Mouse (Mus musculus) heart, adult 9 months (tissue): ENCODE measurements at regions not wholly inside any gene's neighbourhood (a gene's known extent, or its start where the extent isn't known, plus 50 kb on each side); places are given as distances from the start of the nearest gene placed in this dataset.

Experiments
- DNase-seq, 2 experiments: peaks; one replicate each; pipeline ENCODE4 v3.0.0; 2022; ENCODE audit warnings: low spot score in 2 of 2

DNA sequence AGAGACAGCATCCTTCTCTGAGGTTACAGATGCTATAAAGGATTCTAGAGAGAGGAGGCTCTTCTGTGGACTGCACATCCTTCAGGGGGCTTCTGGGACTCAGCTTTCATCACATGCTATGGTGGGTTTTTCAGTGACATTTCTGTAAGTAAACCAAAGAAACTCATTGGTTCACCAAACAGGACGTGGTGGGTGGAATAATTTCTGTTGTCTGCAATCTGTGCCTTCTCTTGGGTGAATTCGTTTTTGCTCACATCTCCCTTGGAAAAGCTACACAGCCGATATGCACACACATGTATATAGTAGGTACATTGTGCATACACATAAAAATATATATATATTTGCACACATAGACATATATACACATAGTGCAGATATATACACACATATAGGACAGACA, 110.2 kb downstream of the Chst1 start:
- no peak for DNase-seq

DNA sequence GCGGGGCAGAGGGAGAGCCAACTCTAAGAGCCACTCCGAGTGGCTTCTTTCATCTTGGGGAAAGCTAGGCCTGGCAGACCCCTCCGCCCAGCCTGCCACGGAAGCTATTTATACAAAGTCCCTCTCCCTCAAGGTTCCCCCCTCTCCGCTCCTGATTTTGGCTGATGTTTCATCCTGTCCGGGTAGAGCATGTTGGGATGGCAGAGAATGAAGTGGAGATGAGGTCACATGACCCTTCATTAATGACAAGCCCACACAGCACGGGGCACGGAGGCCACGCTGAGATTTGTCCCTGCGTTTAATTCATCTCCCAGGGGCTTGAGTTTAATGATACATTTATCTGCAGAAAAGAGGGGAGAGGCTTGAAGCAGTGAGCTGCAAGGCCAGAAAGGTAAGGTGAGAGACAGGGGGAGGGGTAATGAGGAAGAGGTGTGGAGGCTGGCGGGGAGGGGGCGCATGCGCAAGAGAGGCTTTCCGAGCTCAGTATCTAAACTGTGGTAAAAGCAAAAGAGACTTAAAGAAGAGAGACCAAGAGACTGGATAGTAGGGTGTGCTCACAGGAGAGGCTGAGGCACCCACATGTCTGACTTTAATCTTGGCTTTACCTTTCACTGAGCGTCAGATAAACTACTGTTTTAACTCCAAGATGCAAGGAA, 111.7 kb downstream of the Chst1 start:
- no peak for DNase-seq

DNA sequence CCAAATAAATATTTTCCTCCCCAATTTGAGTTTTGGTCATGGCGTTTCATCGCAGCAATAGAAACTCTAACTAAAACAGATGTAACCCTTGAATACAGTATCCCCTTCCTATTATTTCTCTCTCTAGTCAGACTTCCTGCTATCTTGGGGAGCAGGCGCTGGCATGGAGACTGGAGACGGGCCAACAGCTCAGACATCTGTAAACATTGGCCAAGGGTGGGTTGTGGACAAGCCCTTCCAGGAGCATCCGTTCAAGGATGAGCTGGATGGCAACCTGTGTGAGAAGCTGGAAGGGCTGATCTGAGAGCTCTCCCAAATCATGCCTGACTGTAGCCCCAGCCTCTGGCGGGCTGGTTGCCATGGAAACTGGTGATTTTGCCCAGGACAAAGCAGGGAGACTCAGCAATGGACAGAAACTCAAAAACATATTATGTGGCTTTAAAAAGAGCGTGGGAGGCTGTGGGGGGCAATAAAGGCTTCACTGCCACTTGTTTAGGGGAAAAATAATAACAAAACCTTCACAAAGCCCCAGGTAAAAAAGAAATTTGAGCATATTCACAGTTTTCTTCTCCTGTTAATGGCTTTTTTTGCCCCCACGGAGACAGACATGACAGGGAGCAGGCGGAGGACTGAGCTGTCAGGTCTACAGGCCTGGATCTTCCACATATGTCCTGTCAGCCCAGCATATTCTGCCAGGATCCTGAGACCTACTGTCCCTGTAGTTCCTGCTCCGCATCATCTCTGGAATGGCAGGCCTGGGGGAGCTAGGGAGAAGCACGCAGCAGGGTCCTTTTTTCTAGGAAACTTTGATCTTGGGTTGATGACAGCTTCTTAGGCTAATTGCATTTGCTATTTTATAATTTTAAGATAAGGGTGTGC, 113.0 kb downstream of the Chst1 start:
- no peak for DNase-seq

DNA sequence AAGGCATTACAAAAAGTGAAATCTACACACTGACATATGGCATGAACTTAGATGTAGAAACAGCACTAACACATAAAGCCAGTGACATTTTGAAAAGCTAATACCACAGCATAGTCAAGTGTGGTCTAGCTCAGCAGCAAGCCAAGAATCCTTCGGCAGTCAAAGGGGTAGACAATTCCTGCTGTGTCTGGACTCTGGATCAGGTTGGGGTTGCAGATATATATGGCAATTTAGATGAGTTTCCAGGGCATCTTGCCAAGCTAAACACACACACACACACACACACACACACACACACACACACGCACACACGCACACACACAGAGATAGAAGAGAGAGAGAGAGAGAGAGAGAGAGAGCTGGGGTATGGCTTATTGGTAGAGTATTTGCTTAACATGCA, 118.2 kb downstream of the Chst1 start:
- no peak for DNase-seq

DNA sequence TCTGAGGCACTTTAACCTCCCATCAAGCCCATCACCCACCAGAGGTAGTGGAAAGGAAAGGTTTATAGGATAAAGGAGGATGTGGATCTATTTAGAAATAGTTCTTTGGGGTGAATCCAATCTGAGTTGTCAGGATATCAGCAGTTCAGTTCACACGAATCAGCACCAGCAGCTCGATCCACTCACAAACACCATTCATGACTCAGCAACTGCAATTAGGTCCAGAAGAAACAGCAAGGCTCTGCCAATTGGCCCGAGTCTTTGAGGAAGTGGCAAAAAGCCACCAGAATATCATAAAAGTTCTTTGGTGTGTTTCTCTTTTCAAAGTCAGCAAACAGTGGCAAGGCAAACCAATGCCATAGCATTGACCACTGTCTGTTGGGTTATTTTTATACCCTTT, 122.4 kb downstream of the Chst1 start:
- no peak for DNase-seq

DNA sequence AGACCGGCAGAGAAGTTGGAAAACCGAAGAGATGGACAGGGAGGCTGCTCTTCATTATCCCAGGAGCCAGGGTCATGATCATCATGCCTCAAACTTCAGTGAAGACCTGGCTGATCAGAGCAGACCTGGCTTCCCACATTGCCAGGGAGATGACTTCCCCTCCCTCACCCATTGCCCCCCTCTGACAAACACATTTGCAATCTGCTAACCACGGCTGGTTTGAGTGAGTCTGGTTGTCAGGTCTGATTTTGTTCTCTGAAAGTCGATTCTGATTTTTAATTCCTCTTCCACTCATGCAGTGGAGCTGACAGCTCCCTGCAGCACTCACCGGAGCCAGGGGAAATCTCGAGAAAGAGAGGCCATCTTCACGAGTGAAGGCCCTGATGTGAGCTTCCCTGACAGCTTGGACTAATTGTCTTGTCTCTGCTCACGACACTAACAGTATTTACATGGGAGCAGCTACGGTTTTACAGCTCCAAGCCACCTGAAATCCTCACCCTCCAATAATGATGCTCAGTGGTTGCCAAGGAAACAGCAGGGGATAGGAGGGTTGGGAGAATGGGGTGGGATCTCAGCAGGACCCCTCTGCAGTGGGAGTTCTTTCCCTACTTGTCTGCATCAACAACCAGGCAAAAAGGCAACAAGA, 124.2 kb downstream of the Chst1 start:
- no peak for DNase-seq

DNA sequence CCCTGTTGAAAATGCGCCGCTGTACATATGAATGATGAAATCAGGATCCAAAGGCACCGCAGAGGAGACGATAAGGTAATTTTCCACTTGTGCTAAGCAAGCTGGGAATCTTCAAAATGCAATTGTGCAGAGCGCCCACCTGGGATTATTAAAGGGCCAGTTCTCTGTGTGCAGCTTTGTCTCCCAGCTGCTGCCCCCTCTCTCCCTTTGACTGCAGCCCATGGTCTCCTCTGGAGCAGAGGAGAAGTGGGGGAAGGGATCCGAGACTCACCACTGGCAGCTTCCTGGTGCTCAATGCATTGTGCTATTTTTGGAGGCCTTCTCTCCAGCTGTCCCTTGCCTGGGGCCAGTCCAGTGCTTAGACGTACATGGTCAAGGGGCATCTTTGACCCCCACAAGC, 127.1 kb downstream of the Chst1 start:
- DNase-seq: no peak

DNA sequence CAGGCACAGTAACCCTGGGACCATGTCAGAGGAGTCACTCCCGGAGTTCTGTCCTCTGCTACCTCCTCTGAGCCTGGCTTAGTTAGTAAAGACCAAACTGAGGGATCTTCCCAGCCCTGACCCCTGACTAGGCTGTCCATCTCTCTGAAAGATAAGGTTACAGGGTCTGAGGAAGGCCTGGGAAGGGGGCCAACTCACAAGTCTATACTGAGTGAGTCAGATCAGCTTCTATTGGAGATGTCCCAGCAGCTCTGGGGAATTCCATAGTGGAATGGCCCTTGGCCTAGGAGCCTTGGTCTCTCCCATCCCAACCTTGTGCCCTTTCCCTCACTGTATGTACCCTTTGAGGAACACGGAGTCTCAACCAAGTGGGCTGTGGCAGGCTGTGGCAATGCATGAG, 127.7 kb downstream of the Chst1 start:
- no peak for DNase-seq

DNA sequence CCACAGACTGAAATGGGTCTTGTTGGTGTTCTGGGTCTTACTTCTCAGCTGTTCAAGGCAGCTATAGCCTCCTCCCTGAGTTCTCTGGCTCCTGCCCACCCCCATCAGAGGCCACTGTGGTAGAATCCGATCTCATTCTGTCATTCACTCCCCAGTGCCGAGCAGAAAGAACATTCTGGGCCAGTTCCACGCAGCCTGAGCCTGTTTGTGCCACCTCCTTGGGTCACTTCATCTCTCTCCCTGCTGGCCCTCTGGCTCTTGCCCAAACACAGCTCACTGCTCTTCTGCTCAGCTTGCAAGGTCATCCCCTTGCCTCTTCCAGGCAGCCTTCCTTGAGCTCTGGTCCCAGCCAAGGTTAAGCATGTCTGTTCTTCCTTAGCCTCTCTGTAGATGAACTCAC, 128.9 kb downstream of the Chst1 start:
- no peak for DNase-seq

DNA sequence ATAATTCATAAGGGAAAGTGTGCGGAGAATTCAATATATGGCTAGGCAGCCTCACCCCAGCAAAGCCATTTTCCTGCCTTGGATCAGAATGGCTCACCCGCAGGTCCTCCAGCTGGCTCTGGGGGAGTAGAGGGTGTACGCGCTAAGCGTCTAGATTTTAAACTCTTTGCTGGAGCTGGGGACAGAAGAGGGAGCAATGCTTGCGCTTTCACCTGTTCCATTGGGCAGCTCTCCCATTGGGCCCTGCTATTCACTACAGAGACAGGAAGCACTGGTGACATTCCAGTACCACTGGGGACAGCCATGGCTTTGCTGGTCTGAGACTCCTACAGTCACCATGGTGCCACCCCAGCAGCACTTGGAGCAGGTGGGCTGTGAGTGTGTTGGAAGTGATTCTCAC, 130.9 kb downstream of the Chst1 start:
- no peak for DNase-seq

DNA sequence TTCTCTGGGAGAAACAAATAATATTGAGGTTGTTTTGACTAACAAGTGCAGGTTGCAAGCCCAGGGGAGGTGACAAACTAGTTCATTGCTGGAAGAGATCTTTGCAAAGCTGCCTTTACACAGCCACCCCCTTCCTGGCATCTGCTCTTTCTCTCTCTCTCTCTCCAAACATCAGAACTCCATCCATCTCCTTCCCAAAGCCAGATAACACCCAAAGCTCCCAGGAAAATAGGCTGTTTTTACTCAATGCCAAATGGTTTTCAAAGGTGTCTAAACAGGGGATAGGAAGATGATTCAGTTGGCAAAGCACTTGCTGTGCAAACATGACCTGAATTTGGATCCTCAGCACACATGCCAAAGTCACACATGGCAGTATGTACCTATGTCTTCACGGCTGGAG, 133.9 kb downstream of the Chst1 start:
- DNase-seq: no peak

DNA sequence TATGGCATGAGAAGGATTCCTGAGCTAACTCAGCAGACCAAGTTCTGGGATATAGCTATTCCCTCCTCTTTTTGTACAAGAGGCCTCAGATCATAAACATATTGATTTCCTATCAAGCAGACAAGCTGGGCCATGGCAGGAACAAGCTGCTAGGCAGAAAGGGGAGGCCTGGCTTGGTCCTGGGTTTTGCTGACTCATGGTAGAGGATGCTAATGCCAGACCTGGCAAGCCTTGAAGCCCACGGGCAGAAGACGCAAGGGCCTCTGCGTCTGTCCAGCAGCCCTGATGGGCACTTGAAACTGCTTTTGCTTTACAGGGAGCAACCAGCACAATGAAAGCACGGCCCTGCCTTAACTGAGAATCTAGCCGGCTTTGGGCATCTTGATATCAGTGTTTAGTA, 136.3 kb downstream of the Chst1 start:
- DNase-seq: no peak

DNA sequence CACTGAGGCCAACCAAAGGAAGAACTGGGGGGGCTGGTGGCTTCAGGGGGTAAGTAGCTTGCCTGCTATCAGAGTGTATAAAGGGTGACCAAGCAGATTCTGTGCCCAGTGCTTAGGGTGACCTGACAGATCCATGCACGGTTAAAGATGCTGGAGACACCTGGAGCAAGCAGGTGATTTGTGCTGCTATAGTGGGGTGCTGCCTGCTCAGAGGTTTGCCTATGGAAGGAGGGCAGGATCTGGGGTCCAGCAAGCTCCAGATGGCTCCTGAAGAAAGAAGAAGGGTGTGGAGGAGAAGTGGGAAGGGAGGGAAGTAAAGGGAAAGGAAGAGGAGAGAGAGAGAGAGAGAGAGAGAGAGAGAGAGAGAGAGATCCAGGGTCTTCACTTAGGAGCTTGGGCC, 137.8 kb downstream of the Chst1 start:
- DNase-seq: no peak

DNA sequence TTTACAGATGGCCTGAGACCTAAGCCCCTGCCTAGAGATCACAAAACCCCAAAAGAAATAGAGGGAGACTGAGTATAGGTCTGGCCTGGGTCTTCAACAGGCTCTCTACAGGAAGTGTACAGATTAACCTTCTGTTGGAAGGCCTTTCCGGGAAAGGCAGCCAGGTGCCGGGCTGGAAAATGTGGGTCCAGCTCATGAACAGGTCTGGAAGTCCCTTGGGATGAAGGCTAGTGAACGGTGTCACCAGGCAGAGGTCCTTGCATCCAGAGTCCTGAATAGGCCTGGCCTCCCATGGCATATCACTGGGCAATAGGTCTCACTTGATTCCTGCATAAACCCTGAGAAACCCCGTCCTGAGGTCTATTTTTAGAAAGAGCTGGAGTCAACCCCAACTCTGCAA, 140.1 kb downstream of the Chst1 start:
- no peak for DNase-seq

DNA sequence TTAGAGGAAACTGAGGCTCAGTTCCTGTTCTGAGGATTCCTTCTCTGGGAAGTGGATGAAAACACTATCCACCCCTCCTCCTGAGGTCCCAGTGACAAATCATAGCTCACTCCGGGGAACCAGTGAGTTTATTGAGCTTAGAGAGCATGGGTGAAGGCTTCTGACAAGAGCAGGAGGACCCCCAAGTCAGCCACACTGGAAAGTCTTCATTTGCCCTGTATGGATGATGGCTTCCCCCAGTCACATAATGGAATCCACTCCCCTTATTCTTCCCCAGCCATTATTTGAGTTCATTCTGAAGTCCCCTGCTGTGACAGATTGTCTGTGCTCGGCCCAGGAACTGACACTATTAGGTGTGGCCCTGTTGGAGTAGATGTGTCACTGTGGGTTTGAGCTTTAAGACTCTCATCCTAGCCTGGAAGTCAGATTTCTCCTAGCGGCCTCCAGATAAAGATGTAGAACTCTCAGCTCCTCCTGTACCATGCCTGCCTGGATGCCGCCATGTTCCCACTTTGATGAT, 141.3 kb downstream of the Chst1 start:
- DNase-seq: no peak

DNA sequence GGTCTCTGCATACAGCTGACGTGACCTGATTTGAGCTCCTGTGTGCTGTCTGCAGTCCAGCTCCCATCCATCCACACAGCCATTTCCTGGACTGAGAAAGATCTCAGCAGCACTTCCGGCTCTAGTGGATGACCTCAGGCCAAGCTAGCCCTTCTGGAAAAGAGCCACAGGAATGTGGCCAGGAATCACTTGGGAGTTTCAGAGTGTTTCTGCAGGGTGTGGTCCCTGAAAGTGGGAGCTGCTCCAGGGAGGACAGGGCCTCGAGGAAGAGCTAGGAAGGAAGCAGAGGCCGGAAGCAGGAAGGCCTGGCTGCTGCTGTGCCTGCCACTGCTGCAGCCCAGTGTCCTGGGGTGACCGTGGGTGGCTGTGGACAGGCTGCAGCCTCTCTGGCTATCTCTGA, 142.5 kb downstream of the Chst1 start:
- peak; percentile 95 for DNase-seq

DNA sequence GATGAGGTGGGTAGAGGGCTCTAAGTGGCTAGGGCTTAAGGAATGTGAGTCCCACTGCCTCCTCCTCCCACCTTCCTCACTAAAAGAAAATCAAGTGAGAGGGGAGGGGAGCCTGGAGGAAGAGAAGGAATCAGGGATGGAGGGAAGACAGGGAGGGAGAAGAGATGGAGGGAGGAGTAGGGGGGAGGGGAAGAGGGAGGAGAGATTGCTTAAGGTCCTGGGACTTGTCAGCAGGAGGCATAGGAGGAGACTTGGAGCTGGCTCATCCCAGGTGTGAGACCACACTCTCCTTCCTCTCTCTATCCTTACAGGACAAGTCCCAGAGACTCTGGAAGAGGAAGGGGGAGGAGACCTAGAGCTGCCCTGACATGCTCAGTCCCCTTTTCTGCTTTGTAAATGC, 143.2 kb downstream of the Chst1 start:
- DNase-seq: no peak

DNA sequence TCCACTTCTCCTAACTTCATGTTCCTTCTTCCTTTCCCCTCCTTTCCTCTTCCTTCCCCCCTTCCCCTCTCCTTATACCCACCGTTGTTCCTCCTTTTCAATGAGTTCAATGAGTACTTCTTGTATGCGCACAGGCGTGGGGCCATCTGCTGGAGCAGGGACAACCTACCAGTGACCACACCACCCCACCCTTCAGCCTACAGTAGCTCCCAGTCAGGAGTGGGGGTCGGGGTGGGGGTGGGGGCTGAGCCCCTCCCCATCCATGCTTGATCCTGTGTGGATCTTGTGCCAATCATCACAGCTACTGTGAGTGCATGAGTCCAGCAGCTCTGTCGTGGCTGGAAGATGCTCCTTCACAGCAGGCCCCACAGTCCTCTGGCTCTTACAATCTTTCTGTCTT, 143.6 kb downstream of the Chst1 start:
- no peak for DNase-seq

DNA sequence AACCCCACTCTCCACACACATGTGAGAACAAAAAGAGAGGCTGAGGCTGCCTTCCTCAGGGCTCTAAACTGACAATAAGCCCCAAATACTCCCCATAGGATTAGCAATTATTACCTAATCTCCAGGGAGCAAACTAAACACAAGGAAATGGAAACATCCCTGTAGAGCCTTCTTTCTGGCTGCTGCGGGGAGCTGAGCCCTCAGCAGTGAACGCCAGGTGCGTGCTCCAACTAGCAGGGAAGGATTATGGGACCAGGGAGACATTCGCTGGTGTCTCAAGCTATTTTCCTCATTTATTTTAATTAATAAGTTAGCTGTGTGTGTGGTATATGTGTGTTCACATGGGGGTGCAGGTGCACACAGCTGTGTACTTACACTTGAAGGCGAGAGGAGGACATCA, 144.4 kb downstream of the Chst1 start:
- DNase-seq: no peak

DNA sequence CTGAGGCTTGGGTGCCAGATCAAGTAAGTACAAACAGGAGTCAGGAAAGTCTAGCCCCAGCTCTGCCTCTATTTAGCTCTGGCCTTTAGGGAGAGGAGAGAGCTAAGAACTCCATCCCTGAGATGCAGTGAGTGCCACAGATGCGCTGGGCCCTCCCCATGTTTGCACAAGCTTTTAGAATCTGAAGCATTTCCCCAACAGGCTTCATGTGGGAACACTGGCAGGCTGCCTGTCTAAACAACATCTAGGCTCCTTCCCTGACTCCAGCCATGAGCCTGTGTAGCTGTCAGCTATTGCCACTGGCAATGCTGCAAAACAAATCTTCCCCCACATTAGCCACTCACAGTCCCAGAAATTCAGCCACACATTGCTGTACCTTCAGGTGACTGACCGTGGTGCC, 147.9 kb downstream of the Chst1 start:
- no peak for DNase-seq

DNA sequence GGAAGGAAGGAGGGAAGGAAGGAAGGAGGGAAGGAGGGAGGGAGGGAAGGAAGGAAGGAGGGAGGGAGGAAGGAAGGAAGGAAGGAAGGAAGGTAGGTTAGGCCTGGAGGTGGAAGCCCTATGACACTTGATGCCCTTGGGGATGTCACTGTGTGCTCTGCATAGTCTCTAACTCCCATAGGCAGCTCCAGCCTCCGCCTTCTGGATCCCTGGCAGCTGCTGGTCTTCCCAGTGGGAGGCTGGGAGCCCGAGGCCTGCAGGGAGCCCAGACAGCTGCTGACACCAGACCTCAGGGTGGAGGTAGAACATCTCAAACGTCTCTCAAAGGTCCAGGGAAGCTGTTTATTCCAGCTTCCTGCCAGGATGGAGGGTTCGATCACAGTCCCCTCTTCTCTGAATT, 150.6 kb downstream of the Chst1 start:
- DNase-seq: no peak

DNA sequence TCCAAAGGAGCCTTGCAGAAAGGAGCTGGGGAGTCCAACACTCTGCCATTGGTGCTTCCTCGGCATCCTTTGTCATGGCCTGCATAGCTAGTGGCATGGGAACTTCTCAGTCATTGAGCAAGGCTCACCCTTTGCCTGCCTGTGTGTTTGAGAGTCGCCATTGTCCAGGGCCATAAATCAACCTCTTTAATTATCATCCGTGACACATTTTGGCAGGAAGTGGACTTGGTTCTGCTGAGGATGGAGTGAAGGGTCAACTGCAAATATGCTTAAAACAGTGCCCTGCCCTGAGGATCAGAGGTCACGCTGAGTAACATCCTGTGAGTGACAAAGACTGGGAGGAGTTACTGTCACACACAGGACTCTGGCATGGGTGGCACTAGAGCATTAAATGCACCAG, 151.2 kb downstream of the Chst1 start:
- no peak for DNase-seq

DNA sequence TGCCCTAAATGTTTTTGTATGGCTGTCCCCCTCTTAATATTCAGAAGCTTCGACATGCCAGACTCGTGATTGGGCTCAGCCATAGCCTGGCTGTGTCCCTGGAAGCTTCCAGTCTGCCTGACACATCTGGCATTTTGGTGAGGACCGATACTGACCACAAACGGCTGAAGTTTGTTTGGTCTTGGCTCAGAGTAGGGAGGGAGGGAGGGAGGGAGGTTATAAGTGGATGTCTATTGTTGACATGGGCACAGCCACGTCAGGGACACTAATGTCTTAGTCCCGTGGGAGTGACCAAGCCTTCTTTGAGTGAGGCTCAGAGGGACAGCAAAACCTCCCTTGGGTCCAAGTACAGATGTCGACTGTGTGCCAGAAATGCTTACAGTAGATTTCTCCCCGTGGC, 151.7 kb downstream of the Chst1 start:
- no peak for DNase-seq
